Mouse (Mus musculus) small intestine, adult 2 months (tissue): ENCODE results near the gene Trak1. TPM values are rescaled to one million over a fixed set of nuclear protein-coding genes. Genes with fewer than 3 reads are reported as not detected.
"Not testable (repeated sequence)": the region's sequence is repeated elsewhere in the genome, so short reads cannot be mapped to it uniquely, and the experiment has no call there.

ENCODE experiments used
- H3K27ac ChIP-seq: fragments of 200-500 bp; 2 replicates; pipeline ENCODE4 v1.5.1; 2012; ENCODE audit warnings: low read depth, low read length, control low read depth, inconsistent platforms; ENCODE audit not compliant: insufficient read depth
- H3K27me3 ChIP-seq: fragments of 200-500 bp; 2 replicates; pipeline ENCODE4 v1.6.1; 2012; ENCODE audit warnings: mild to moderate bottlenecking, moderate library complexity, low read length, inconsistent platforms; ENCODE audit not compliant: control insufficient read depth, insufficient read depth
- H3K36me3 ChIP-seq: fragments of 200-500 bp; 2 replicates; pipeline ENCODE4 v1.6.1; 2012; ENCODE audit warnings: mild to moderate bottlenecking, low read length, control low read depth, inconsistent platforms; ENCODE audit not compliant: control insufficient read depth, insufficient read depth
- H3K4me1 ChIP-seq: fragments of 200-500 bp; 2 replicates; pipeline ENCODE4 v1.6.1; 2012; ENCODE audit warnings: low read length, inconsistent platforms, mixed read lengths; ENCODE audit not compliant: control insufficient read depth, insufficient read depth, insufficient read length
- H3K4me3 ChIP-seq: fragments of 200-500 bp; 2 replicates; pipeline ENCODE4 v1.5.1; 2012; ENCODE audit warnings: low read depth, mild to moderate bottlenecking, control low read depth, inconsistent platforms, low read length, moderate library complexity
- CTCF ChIP-seq: fragments of 200-500 bp; IDR thresholded peaks from 2 replicates; pipeline ENCODE4 v1.5.1; 2012; ENCODE audit warnings: low read depth, mild to moderate bottlenecking, control low read depth, inconsistent platforms, low read length, moderate library complexity, mixed read lengths; ENCODE audit not compliant: insufficient replicate concordance, insufficient read length; ENCODE audit errors: extremely low read depth
- POLR2A ChIP-seq: fragments of 200-500 bp; IDR thresholded peaks from 2 replicates; pipeline ENCODE4 v1.6.1; 2012; ENCODE audit warnings: low read depth, mild to moderate bottlenecking, control low read depth, inconsistent platforms, low read length, moderate library complexity
- WGBS: fragments of 180-500 bp; shearing (Covaris S2); methylation state at CpG from one replicate; pipeline ENCODE4 v1.1.7; 2018; 5-methylcytosine and 5-hydroxymethylcytosine counted together
- polyA plus RNA-seq: library from polyadenylated mRNA; depleted of rRNA; stranded (reverse); fragments of >200 nt; gene quantifications from 2 replicates; pipeline ENCODE4 v1.2.3, GENCODE M21; 2012

The Trak1 gene
- polyA plus RNA-seq, 1 experiment, result 99.8 TPM

DNA sequence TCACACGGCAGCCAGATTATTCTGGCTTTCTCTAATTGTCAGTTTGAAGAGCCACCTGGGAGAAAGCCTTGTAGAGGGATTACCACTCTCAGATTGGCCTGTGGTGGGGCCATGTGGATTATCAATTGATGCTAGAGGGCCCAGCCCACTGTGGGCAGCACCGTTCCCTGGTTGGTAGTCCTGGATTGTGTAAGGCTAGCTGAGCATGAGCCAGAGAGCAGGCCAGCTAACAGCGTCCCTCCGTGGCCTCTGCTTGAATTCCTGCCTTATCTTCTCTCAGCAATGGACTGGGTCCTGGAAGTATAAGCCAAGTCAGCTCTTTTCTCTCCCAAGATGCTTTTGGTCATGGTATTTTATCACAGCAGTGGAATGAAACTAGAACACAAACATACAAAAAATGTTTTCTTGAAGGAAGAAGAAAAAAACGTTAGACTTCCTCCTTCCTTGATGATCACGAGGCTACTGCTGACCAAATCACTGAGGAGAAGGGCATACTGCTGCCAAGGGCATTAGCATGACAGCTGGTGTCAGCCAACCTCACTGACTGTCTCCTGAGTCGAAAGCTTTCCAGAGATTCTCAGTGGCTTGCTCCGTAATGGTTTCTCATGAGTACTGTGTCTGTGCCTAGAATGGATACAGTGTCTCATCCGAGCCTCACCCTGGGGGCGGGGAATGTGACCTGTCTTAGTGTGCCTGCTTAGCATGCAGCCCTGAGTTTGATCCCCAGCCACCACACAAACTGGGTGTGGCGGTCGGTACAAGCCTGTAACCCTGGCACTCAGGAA is 19.5 kb downstream of the Trak1 start:
- Histone ChIP-seq H3K27ac (peak overlapping the region; percentile 100), H3K4me1 (peaks cover 51% of the 10 kb centered on the region), H3K4me3 (no peak overlapping the region), H3K36me3 (peaks cover 1% of the 10 kb centered on the region; the same call in 1 of the 2 replicates), H3K27me3 (no peaks in the 10 kb centered on the region)
- 16% methylated on average over 12 of the region's 12 CpGs for WGBS
- TF ChIP-seq POLR2A, result no peak; the same call in 1 of the 2 replicates
- TF ChIP-seq CTCF, result peak; percentile 23; the same call in 1 of the 2 replicates

DNA sequence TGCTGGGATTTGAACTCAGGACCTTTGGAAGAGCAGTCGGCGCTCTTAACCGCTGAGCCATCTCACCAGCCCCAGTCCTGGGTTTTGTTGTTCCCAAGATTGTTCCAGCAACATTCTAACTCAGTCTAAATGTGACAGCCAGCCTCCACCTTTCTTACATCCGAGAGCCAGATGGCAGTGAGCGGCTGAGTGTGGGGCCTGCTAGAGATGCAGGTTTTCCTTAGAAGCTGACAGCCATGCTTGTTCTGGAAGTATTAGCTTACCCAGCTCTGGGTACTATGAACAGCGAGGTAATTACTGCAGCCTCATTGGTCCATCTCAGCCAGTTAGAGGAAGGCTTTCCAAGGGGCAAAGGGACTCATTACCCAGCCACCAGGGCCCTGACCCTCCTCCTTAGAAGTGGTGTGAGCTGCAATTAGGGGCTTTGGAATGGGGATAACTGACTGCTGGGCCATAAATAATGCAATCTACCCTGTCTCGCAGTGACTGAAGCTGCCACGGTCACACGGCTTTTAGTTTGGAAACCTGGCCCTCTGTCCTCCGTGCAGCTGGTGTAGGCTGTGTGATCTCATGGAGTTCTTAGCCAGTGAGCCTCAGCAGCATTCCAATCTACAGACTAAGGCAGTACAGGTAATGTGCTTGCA is 22.1 kb downstream of the Trak1 start:
- H3K4me3 ChIP-seq, result no peak overlapping the region
- TF ChIP-seq POLR2A (no peak), CTCF (no peak)
- H3K4me1 ChIP-seq, result peaks cover 35% of the 10 kb centered on the region
- WGBS, result 87% methylated on average over 10 of the region's 10 CpGs
- no peak overlapping the region for H3K27ac ChIP-seq
- peaks cover 3% of the 10 kb centered on the region; the same call in 1 of the 2 replicates for H3K36me3 ChIP-seq
- H3K27me3 ChIP-seq, result no peaks in the 10 kb centered on the region

DNA sequence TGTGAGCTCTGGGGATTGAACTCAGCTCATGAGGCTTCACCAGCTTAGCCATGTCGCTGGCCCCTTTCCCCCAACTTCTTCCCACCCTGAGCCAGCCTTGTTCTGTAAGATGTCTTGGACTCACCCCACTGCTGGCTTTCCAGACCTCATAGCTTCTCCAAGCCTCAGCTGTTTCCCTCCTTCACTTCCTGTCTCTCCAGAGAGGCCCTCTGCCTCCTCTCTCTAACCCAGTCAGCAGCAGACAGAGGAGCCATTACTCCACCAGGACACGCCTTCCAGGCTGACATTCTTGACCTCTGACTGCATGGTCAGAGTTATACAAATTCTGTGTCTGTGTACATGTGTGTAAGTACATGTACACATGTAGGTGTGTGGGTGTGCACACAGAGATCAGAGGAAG is 23.1 kb downstream of the Trak1 start:
- no peak overlapping the region; the same call in 1 of the 2 replicates for H3K27ac ChIP-seq

DNA sequence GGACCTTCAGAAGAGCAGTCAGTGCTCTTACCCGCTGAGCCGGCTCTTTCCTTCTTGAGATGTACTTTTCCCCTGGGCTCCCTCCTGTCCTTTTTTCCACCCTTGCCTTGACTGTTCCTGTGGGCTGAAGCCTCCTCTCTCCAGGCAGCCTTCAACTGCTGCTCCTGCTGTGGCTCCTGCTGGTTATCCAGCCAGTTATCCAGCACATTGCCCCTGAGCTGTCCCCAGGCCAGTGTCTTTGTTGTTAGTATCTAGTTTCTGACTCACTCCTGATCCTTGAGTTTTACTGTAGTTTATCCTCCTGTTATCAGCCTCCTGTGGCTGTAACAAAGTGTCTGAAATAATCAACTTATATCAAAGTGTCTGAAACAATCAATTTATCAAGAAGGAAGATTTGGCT is 23.8 kb downstream of the Trak1 start:
- Histone ChIP-seq H3K36me3 (peaks cover 3% of the 10 kb centered on the region; the same call in 1 of the 2 replicates), H3K27me3 (no peaks in the 10 kb centered on the region), H3K27ac (no peak overlapping the region), H3K4me3 (no peak overlapping the region), H3K4me1 (peaks cover 22% of the 10 kb centered on the region)
- TF ChIP-seq CTCF, result no peak
- TF ChIP-seq POLR2A, result no peak
- 96% methylated on average over 2 of the region's 2 CpGs for WGBS

More for the DNA sequence above, 23.1 kb downstream of the Trak1 start:
- no peak overlapping the region for H3K4me3 ChIP-seq
- H3K27me3 ChIP-seq, result no peaks in the 10 kb centered on the region
- peaks cover 3% of the 10 kb centered on the region; the same call in 1 of the 2 replicates for H3K36me3 ChIP-seq
- peaks cover 29% of the 10 kb centered on the region for H3K4me1 ChIP-seq
- no peak for TF ChIP-seq POLR2A
- TF ChIP-seq CTCF, result no peak
- 84% methylated on average over 2 of the region's 2 CpGs for WGBS

DNA sequence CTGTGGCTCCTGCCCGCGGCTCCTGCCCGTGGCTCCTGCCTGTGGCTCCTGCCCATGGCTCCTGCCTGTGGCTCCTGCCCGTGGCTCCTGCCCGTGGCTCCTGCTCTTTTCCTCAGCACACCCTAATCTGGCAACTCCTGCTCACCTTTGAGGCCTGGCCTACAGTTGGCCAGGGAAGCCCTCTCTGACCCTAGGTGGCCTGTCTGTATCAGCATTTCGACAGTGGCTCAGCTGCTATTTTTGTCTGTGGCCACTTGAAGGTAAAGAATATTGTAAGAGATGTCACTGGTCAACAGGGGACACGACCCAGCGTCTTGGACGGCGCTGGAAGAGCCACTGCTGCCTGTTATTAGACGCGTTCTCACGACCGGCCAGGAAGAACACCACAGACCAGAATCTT is 24.7 kb downstream of the Trak1 start:
- H3K4me1 ChIP-seq, result peaks cover 15% of the 10 kb centered on the region
- WGBS, result 97% methylated on average over 14 of the region's 14 CpGs
- no peak overlapping the region for H3K27ac ChIP-seq
- H3K4me3 ChIP-seq, result no peak overlapping the region
- H3K27me3 ChIP-seq, result no peaks in the 10 kb centered on the region
- H3K36me3 ChIP-seq, result peaks cover 3% of the 10 kb centered on the region; the same call in 1 of the 2 replicates
- TF ChIP-seq CTCF (no peak), POLR2A (no peak)

DNA sequence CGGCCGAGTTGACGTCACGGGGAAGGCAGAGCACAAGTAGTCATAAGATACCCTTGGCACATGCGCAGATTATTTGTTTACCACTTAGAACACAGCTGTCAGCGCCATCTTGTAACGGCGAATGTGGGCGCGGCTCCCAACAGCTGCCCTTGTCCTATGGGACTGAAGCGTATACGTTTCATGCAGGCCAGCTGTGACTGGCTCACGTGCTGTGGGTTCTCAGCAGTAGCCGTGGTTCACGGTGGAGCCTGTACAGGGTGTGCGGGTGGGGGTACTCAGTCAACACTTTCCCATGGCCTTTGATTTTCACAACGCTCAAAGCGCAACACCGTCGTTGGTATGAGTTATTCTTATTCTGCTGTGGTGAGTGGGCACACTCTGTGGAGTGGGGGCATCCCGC is 31.0 kb downstream of the Trak1 start:
- 96% methylated on average over 17 of the region's 21 CpGs for WGBS
- H3K27me3 ChIP-seq, H3K27ac ChIP-seq, H3K4me3 ChIP-seq, H3K36me3 ChIP-seq: not testable (repeated sequence)
- H3K4me1 ChIP-seq, result peaks cover 20% of the 10 kb centered on the region

DNA sequence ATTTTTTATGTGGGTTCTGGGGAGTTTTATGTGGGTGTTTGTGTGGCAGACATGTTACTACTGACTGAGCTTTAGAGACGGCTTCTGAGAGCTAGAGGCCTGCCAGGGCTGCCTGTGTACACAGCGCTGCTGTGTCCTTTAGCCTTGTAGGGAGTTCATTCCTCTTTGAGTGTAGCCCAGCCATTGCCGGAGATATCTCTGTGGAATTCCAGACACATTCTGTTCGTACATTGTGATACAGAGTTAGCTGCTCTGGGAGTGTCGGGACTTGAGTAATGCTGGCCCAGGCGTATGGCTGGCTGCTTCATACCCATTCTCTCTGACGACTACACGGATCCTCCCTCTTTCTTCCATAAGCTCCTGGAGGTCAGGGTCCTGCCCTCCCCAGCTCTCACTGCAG is 31.9 kb downstream of the Trak1 start:
- peak overlapping the region; percentile 47; the same call in 1 of the 2 replicates for H3K27ac ChIP-seq

More for the DNA sequence above, 31.9 kb downstream of the Trak1 start:
- 0 out of 2 replicates have a peak, but pooled peaks cover 2% of the 10 kb centered on the region for H3K36me3 ChIP-seq
- no peak for TF ChIP-seq POLR2A
- no peak for TF ChIP-seq CTCF
- H3K4me3 ChIP-seq, result no peak overlapping the region
- H3K27me3 ChIP-seq, result no peaks in the 10 kb centered on the region
- H3K4me1 ChIP-seq, result peaks cover 27% of the 10 kb centered on the region
- WGBS, result 83% methylated on average over 8 of the region's 8 CpGs
